1 mouse cellular context compared by ENCODE assay signal in genomic region chr2:152436983-152437860, GRCm38 (mm10).
TF ChIP-seq lines count a peak whose summit lies in the region.

No protein-coding gene starts in this region.

TF ChIP-seq in MEL, 35 proteins besides CTCF, POLR2A, EP300 and RAD21:
- no peak for TF ChIP-seq BHLHE40 (IDR thresholded peaks at IDR 0.05; ENCODE audit: borderline replicate concordance, low read depth, low read length)
- TF ChIP-seq MXI1 (IDR thresholded peaks at IDR 0.05; ENCODE audit: low read depth, low read length), result no peak
- peak; percentile 82 for TF ChIP-seq SMC3 (IDR thresholded peaks at IDR 0.05; ENCODE audit: low read depth, low read length)
- peak; percentile 81 for TF ChIP-seq RCOR1 (IDR thresholded peaks at IDR 0.05; ENCODE audit: low read depth, low read length)
- TF ChIP-seq CHD2 (IDR thresholded peaks at IDR 0.05; ENCODE audit: low read length), result no peak
- no peak for TF ChIP-seq NELFE (IDR thresholded peaks at IDR 0.05; ENCODE audit: low read depth, low read length)
- TF ChIP-seq MYB (IDR thresholded peaks at IDR 0.05; ENCODE audit: low read depth, low read length), result peak; percentile 54; the same call in 1 of the 2 replicates
- TF ChIP-seq HCFC1 (IDR thresholded peaks at IDR 0.05; ENCODE audit: low read depth, low read length), result no peak
- no peak for TF ChIP-seq TAL1 (IDR thresholded peaks at IDR 0.05; ENCODE audit: low read length)
- TF ChIP-seq MEF2A (IDR thresholded peaks at IDR 0.05; ENCODE audit: extremely low read depth, insufficient replicate concordance, low read depth, low read length, poor library complexity, severe bottlenecking), result no peak
- TF ChIP-seq ZKSCAN1 (IDR thresholded peaks at IDR 0.05; ENCODE audit: low read depth, low read length), result no peak
- TF ChIP-seq UBTF (IDR thresholded peaks at IDR 0.05; ENCODE audit: borderline replicate concordance, insufficient read depth, low read depth, low read length), result no peak
- TF ChIP-seq JUND (IDR thresholded peaks at IDR 0.05; ENCODE audit: low read depth, low read length), result no peak
- no peak for TF ChIP-seq ELF1 (IDR thresholded peaks at IDR 0.05; ENCODE audit: low read depth, low read length)
- TF ChIP-seq USF1 (IDR thresholded peaks at IDR 0.05; ENCODE audit: low read depth, low read length), result no peak
- no peak for TF ChIP-seq POLR2AphosphoS5 (IDR thresholded peaks at IDR 0.05; ENCODE audit: borderline replicate concordance, low read depth, low read length)
- TF ChIP-seq KAT2A (conservative IDR thresholded peaks at IDR 0.05; ENCODE audit: low read depth, low read length), result no peak
- no peak for TF ChIP-seq SIN3A (IDR thresholded peaks at IDR 0.05; ENCODE audit: low read length)
- TF ChIP-seq NRF1 (IDR thresholded peaks at IDR 0.05; ENCODE audit: insufficient read depth, low read depth, low read length, poor library complexity, severe bottlenecking), result 0 out of 2 replicates have a peak, but pooled peaks have one; percentile 42
- TF ChIP-seq MAX (IDR thresholded peaks at IDR 0.05; ENCODE audit: low read length), result no peak
- TF ChIP-seq ZMIZ1 (IDR thresholded peaks at IDR 0.05; ENCODE audit: low read depth, low read length), result no peak
- TF ChIP-seq E2F4 (IDR thresholded peaks at IDR 0.05; ENCODE audit: borderline replicate concordance, low read depth, low read length), result no peak
- peak; percentile 84 for TF ChIP-seq MAZ (IDR thresholded peaks at IDR 0.05; ENCODE audit: low read depth, low read length)
- peak; percentile 63; the same call in 1 of the 2 replicates for TF ChIP-seq GATA1 (IDR thresholded peaks at IDR 0.05; ENCODE audit: low read depth, low read length)
- TF ChIP-seq ETS1 (IDR thresholded peaks at IDR 0.05; ENCODE audit: low read depth, low read length), result 0 out of 2 replicates have a peak, but pooled peaks have one; percentile 43
- no peak for TF ChIP-seq MYC (IDR thresholded peaks at IDR 0.05; ENCODE audit: low read depth, low read length)
- TF ChIP-seq ZC3H11A (IDR thresholded peaks at IDR 0.05; ENCODE audit: low read depth, low read length), result no peak
- TF ChIP-seq GABPA (IDR thresholded peaks at IDR 0.05; ENCODE audit: low read depth, low read length), result no peak
- TF ChIP-seq TCF12 (IDR thresholded peaks at IDR 0.05; ENCODE audit: low read depth, low read length), result peak; percentile 59; the same call in 1 of the 2 replicates
- no peak for TF ChIP-seq MAFK (IDR thresholded peaks at IDR 0.05; ENCODE audit: borderline replicate concordance, low read depth, low read length)
- no peak for TF ChIP-seq TBP (IDR thresholded peaks at IDR 0.05; ENCODE audit: low read depth, low read length)
- no peak for TF ChIP-seq CHD1 (IDR thresholded peaks at IDR 0.05; ENCODE audit: low read depth, low read length)
- no peak for TF ChIP-seq POLR2AphosphoS2 (IDR thresholded peaks at IDR 0.05; ENCODE audit: low read length)
TF ChIP-seq in MEL: peak in this region for 8.
